Mouse (Mus musculus) liver, adult 2 months (tissue): Measurements from ENCODE around the gene Grap. TPM values are rescaled to one million over a fixed set of nuclear protein-coding genes. Genes with fewer than 3 reads are reported as not detected.

Experiments
- DNase-seq: peaks from one replicate; pipeline ENCODE4 v3.0.0-alpha.2; 2011; ENCODE audit warnings: low read depth, low spot score; ENCODE audit errors: extremely low read depth
- H3K27ac ChIP-seq: fragments of 200-500 bp; replicated peaks from 2 replicates; pipeline ENCODE4 v1.5.1; 2012; ENCODE audit warnings: low read depth, mild to moderate bottlenecking, control low read depth, inconsistent platforms, low read length; ENCODE audit not compliant: insufficient read depth
- H3K27me3 ChIP-seq: fragments of 200-500 bp; 2 replicates; pipeline ENCODE4 v1.6.1; 2012; ENCODE audit warnings: mild to moderate bottlenecking, moderate library complexity, low read length, inconsistent platforms; ENCODE audit not compliant: control insufficient read depth, insufficient read depth
- H3K36me3 ChIP-seq: fragments of 200-500 bp; 2 replicates; pipeline ENCODE4 v1.6.1; 2012; ENCODE audit warnings: low read length, inconsistent platforms; ENCODE audit not compliant: control insufficient read depth, insufficient read depth
- H3K4me1 ChIP-seq: fragments of 200-500 bp; 2 replicates; pipeline ENCODE4 v1.6.1; 2011; ENCODE audit warnings: low read length; ENCODE audit not compliant: control insufficient read depth, insufficient read depth
- H3K4me3 ChIP-seq: fragments of 200-500 bp; 2 replicates; pipeline ENCODE4 v1.5.1; 2011; ENCODE audit warnings: low read depth, mild to moderate bottlenecking, control low read depth, low read length, moderate library complexity; ENCODE audit not compliant: insufficient read depth
- H3K79me2 ChIP-seq: fragments of 200-500 bp; 2 replicates; pipeline ENCODE4 v1.6.1; 2012; ENCODE audit warnings: inconsistent platforms, mild to moderate bottlenecking, low read length, moderate library complexity; ENCODE audit not compliant: control insufficient read depth, insufficient read depth
- H3K9ac ChIP-seq: fragments of 200-500 bp; 2 replicates; pipeline ENCODE4 v1.6.1; 2012; ENCODE audit warnings: low read depth, mild to moderate bottlenecking, control low read depth, inconsistent platforms, low read length
- CTCF ChIP-seq: fragments of 200-500 bp; IDR thresholded peaks from 2 replicates; pipeline ENCODE4 v1.5.1; 2011; ENCODE audit warnings: low read depth, low read length, control low read depth
- POLR2A ChIP-seq: fragments of 200-500 bp; IDR thresholded peaks from 2 replicates; pipeline ENCODE4 v1.6.1; 2011; ENCODE audit warnings: low read length, control low read depth; ENCODE audit not compliant: insufficient read depth; ENCODE audit errors: extremely low read depth
- WGBS: fragments of 180-500 bp; shearing (Covaris S2); methylation state at CpG from one replicate; pipeline ENCODE4 v1.1.7; 2018; 5-methylcytosine and 5-hydroxymethylcytosine counted together
- polyA plus RNA-seq: library from polyadenylated mRNA; depleted of rRNA; stranded (reverse); fragments of >200 nt; gene quantifications from 2 replicates; pipeline ENCODE4 v1.2.3, GENCODE M21; 2012; rRNA removed
- total RNA-seq: library from RNA; depleted of rRNA; stranded (reverse); fragments of >200 nt; gene quantifications from 2 replicates; pipeline ENCODE4 v1.2.3, GENCODE M21; 2014; rRNA removed

The Grap gene
- total and polyA plus RNA-seq, 2 experiments, result 3.4 to 3.8 TPM

- Histone ChIP-seq H3K27ac (no peak overlapping the region), H3K4me3 (no peak overlapping the region), H3K79me2 (no peaks in the 10 kb centered on the region), H3K27me3 (no peaks in the 10 kb centered on the region), H3K36me3 (no peaks in the 10 kb centered on the region), H3K9ac (no peak overlapping the region), H3K4me1 (no peaks in the 10 kb centered on the region)
- 76% methylated on average over 5 of the region's 5 CpGs for WGBS
- DNase-seq, result no peak
- TF ChIP-seq POLR2A (no peak), CTCF (no peak)
These were observed 69.0 kb downstream of the Grap start for GRCm38 (mm10) chr11:61722077-61722476.

Other genes with a start within 250 kb of the Grap start
- gene Rnf112, start 199.1 kb upstream of the Grap start, total RNA-seq, result not detected in 2 replicates
- gene Rnf112, start 199.1 kb upstream of the Grap start, polyA plus RNA-seq, result not detected in 2 replicates
- gene Mfap4, start 167.8 kb upstream of the Grap start, total RNA-seq, result 0.28 and 0.81 TPM in 2 replicates
- gene Mfap4, start 167.8 kb upstream of the Grap start, polyA plus RNA-seq, result 4.2 and 6.5 TPM in 2 replicates
- 1.2 and 1.4 TPM in 2 replicates for gene Mapk7, start 158.9 kb upstream of the Grap start, total RNA-seq
- 1.7 and 4.7 TPM in 2 replicates for gene Mapk7, start 158.9 kb upstream of the Grap start, polyA plus RNA-seq
- 1.1 and 1.7 TPM in 2 replicates for gene B9d1, start 148.1 kb upstream of the Grap start, total RNA-seq
- 1.7 and 2.2 TPM in 2 replicates for gene B9d1, start 148.1 kb upstream of the Grap start, polyA plus RNA-seq
- gene Epn2, start 73.6 kb upstream of the Grap start, total RNA-seq, result 5.7 and 6.1 TPM in 2 replicates
- 3.2 and 4.5 TPM in 2 replicates for gene Epn2, start 73.6 kb upstream of the Grap start, polyA plus RNA-seq
- 1.0 and 1.5 TPM in 2 replicates for gene Fam83g, start 30.8 kb downstream of the Grap start, total RNA-seq
- 1.4 TPM in 2 replicates for gene Fam83g, start 30.8 kb downstream of the Grap start, polyA plus RNA-seq
- gene Slc5a10, start 67.6 kb downstream of the Grap start, total RNA-seq, result 0.07 TPM in 1 of 2 replicates, not detected in the other
- not detected in 2 replicates for gene Slc5a10, start 67.6 kb downstream of the Grap start, polyA plus RNA-seq
- 12.6 and 13.5 TPM in 2 replicates for gene Prpsap2, start 108.8 kb downstream of the Grap start, total RNA-seq
- 6.0 and 6.6 TPM in 2 replicates for gene Prpsap2, start 108.8 kb downstream of the Grap start, polyA plus RNA-seq
- gene Ulk2, start 201.8 kb downstream of the Grap start, total RNA-seq, result 38.4 and 38.8 TPM in 2 replicates
- 40.4 and 52.4 TPM in 2 replicates for gene Ulk2, start 201.8 kb downstream of the Grap start, polyA plus RNA-seq